Comparison of ENCODE assay signal across 22 mouse cellular contexts in the genomic region with DNA sequence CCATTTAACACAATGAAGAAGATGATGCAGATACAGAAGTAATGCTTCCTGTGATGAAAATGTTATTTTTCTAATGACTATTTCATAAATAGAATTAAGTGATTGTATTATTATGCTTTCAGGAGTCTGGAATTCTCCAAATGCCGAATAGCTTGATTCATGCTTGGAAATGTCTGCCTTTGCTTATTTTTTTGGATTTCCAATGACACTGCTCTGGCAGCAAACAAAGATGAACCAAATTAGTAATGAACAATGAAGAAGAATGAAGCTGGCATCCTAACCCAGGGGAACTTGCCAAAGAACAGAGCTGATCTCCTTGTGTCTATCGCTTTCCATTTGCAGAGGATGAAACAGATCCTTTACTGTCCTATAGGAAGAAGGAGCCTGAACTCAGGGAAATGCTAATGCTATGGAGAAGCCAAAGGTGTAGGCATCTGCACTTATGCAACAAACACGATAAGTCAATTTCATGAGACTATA.
DNase-seq lines count a peak whose midpoint lies in the region; ATAC-seq and TF ChIP-seq lines count a peak whose summit lies in the region.
"Had no signal": no experiment of that assay in that cellular context is flagged by ENCODE, and none has a peak within 500 bp of the region (broad histone marks: within the 10 kb centered on the region; RNA-seq: fewer than 3 reads in every experiment).

No protein-coding gene starts in this region.

- ATAC-seq in forebrain, postnatal 0 days: no peak
- no peak for ATAC-seq in forebrain, embryonic 13.5 days
- ATAC-seq: CD4-positive, CD25-positive, alpha-beta regulatory T cell, adult 4 months; forebrain, embryonic 14.5 days; forebrain, embryonic 16.5 days had no signal

- TF ChIP-seq CTCF in forebrain, postnatal 0 days (IDR thresholded peaks at IDR 0.05; ENCODE audit: low read depth): no peak
- no peak for TF ChIP-seq CTCF in brain, embryonic 14.5 days (IDR thresholded peaks at IDR 0.05; ENCODE audit: borderline replicate concordance, extremely low read depth, insufficient read depth, insufficient read length)

- H3K27me3 ChIP-seq in forebrain, postnatal 0 days (ENCODE audit: insufficient read depth, low read length): no peaks in the 10 kb centered on the region
- H3K27me3 ChIP-seq in forebrain, embryonic 13.5 days: no peaks in the 10 kb centered on the region
- H3K27me3 ChIP-seq: CH12.LX; embryonic facial prominence, embryonic 13.5 days; embryonic facial prominence, embryonic 15.5 days had no signal

- no peaks in the 10 kb centered on the region for H3K36me3 ChIP-seq in forebrain, postnatal 0 days (ENCODE audit: insufficient read depth)
- no peaks in the 10 kb centered on the region for H3K36me3 ChIP-seq in forebrain, embryonic 13.5 days (ENCODE audit: poor library complexity, severe bottlenecking)
- H3K36me3 ChIP-seq: embryonic facial prominence, embryonic 13.5 days; embryonic facial prominence, embryonic 15.5 days; G1E had no signal

- H3K4me3 ChIP-seq in forebrain, postnatal 0 days (ENCODE audit: low read depth, low read length): no peak overlapping the region
- H3K4me3 ChIP-seq in forebrain, embryonic 13.5 days: no peak overlapping the region
- H3K4me3 ChIP-seq: embryonic facial prominence, embryonic 13.5 days; embryonic facial prominence, embryonic 15.5 days; erythroblast, embryonic 14.5 days had no signal

- no peak overlapping the region for H3K27ac ChIP-seq in forebrain, postnatal 0 days (ENCODE audit: low read depth, low read length)
- H3K27ac ChIP-seq in forebrain, embryonic 13.5 days: no peak overlapping the region
- H3K27ac ChIP-seq: embryonic facial prominence, embryonic 13.5 days; embryonic facial prominence, embryonic 15.5 days had no signal

- H3K9ac ChIP-seq in forebrain, postnatal 0 days: no peak overlapping the region
- H3K9ac ChIP-seq in forebrain, embryonic 13.5 days: no peak overlapping the region
- H3K9ac ChIP-seq: embryonic facial prominence, embryonic 13.5 days; embryonic facial prominence, embryonic 15.5 days had no signal

- H3K4me1 ChIP-seq in forebrain, postnatal 0 days (ENCODE audit: insufficient read depth): no peaks in the 10 kb centered on the region
- no peaks in the 10 kb centered on the region for H3K4me1 ChIP-seq in forebrain, embryonic 13.5 days
- H3K4me1 ChIP-seq: embryonic facial prominence, embryonic 13.5 days; embryonic facial prominence, embryonic 15.5 days had no signal

- peak; percentile 63 to 64 for DNase-seq in cerebellum, postnatal 10 days
- no peak for DNase-seq in cerebellum, postnatal 4 days (ENCODE audit: low spot score in 2 of 2)
- peak; percentile 21 for DNase-seq in forebrain, postnatal 0 days
- DNase-seq in brain, embryonic 14.5 days (ENCODE audit: low read depth): peak; percentile 18
- DNase-seq in testis, postnatal 14 days (ENCODE audit: low spot score): no peak
- DNase-seq: adrenal gland, adult 2 months; adrenal gland, postnatal 10 days; adrenal gland, postnatal 25 days; B cell, adult 2 months; cerebellum, adult 11 months; cerebellum, adult 18-20 months; cerebellum, adult 9-10 months; embryo, embryonic 11 days had no signal

- no peak overlapping the region for H3K4me2 ChIP-seq in forebrain, postnatal 0 days (ENCODE audit: low read depth)
- H3K4me2 ChIP-seq in forebrain, embryonic 13.5 days: no peak overlapping the region
- H3K4me2 ChIP-seq: embryonic facial prominence, embryonic 13.5 days; embryonic facial prominence, embryonic 15.5 days had no signal

- 66% methylated on average over 3 of the region's 3 CpGs for WGBS in forebrain, postnatal 0 days
- WGBS in forebrain, embryonic 13.5 days: 92% methylated on average over 3 of the region's 3 CpGs

- H3K9me3 ChIP-seq in forebrain, postnatal 0 days (ENCODE audit: low read length): no peaks in the 10 kb centered on the region
- H3K9me3 ChIP-seq in forebrain, embryonic 13.5 days (replicated peaks): no peaks in the 10 kb centered on the region
- H3K9me3 ChIP-seq: embryonic facial prominence, embryonic 13.5 days; embryonic facial prominence, embryonic 15.5 days; G1E had no signal

- no peak for TF ChIP-seq POLR2A in brain, embryonic 14.5 days (IDR thresholded peaks at IDR 0.05; ENCODE audit: borderline replicate concordance, extremely low read depth, insufficient read depth, insufficient read length, poor library complexity, severe bottlenecking)

Comparison
In these comparisons a context has a peak if more than half of its experiments do, and no peak if none do; other contexts are left out.
1. DNase-seq: peak in cerebellum, postnatal 10 days (2 of 2), forebrain, postnatal 0 days (single experiment) and brain, embryonic 14.5 days (single experiment); none in cerebellum, postnatal 4 days (0 of 2) and testis, postnatal 14 days (single experiment).